Mouse (Mus musculus) cerebellum, postnatal 25 days (tissue): ENCODE results near the gene Fbxl15.

ENCODE experiments used
- DNase-seq, 2 experiments: peaks; one replicate each; pipeline ENCODE4 v3.0.0; 2021; ENCODE audit warnings: mixed read lengths in 2 of 2

The Fbxl15 gene

GRCm38 (mm10) chr19:46308706-46309435 is 19.1 kb upstream of the Fbxl15 start:
- peak; percentile 92 to 96 for DNase-seq

GRCm38 (mm10) chr19:46309651-46310305 is 18.2 kb upstream of the Fbxl15 start:
- DNase-seq = peak; percentile 23 to 33

DNA sequence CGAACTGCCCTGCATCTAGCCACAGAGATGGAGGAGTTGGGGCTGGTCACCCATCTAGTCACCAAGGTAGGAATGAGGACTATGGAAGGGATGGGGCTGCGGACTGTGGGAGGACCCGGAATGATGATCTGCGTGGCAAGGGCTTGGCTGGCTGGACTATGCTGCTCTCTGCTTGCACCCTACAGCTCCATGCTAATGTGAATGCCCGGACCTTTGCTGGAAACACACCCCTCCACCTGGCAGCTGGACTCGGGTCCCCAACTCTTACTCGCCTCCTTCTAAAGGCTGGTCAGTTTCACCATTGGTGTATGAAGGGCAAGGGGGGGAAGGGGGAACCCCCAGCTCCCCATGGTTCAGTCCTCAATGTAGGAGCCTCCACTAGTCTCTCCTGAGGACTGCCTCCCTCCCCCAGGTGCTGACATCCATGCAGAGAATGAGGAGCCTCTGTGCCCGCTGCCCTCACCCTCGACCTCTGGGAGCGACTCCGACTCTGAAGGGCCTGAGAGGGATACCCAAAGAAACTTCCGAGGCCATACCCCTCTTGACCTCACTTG is 17.6 kb upstream of the Fbxl15 start:
- DNase-seq = peak; percentile 11 to 22

- peak; percentile 6 to 7 for DNase-seq
These were observed 16.6 kb upstream of the Fbxl15 start for GRCm38 (mm10) chr19:46311341-46311740.

GRCm38 (mm10) chr19:46312566-46312965 is 15.4 kb upstream of the Fbxl15 start:
- DNase-seq = peak; percentile 6 to 17

- peak in 1 of 2 experiments; percentile 3 for DNase-seq
These were observed 14.9 kb upstream of the Fbxl15 start for GRCm38 (mm10) chr19:46313116-46313515.

DNA sequence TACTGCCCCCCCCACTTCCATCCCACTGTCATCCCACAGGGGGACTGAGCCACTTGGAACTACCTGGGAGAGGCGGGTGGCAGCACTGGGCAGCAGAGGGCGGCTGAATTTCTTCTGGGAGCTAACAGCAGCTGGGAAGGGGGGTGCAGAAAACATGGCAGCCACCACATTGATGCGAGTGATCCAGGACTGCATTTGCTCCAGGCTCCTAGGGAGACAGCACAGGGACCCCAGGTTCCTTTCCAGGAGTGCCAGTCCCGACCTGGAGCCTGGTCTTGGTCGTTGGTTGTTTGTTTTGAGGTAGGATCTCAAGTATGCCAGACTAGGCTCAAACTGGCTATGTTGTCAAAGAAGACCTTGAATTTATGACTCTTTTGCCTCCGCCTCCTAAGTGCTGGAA is 14.4 kb upstream of the Fbxl15 start:
- peak in 1 of 2 experiments; percentile 5 for DNase-seq

DNA sequence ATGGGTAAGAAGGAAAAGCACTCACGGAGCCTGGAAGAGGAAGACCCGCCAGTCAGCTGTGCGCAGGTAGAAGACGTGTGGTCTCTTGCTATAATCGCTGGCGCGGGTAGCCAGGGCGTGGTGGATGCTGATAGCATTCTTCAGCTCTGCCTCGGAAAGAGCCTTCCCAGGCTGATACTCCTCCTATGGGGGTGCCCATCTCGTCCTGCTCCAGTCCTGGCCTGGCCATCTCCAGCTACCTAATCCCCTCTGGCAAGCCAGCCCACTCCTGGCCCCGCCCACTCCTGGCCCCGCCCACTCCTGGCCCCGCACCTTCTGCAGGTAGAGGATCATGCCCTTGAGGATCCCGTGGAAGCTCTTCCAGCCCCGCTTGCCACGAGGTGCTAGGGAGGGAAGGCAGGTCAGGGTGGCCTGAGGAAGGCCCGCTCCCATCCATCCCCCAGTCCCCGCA is 13.8 kb upstream of the Fbxl15 start:
- DNase-seq = peak; percentile 21 to 59

DNA sequence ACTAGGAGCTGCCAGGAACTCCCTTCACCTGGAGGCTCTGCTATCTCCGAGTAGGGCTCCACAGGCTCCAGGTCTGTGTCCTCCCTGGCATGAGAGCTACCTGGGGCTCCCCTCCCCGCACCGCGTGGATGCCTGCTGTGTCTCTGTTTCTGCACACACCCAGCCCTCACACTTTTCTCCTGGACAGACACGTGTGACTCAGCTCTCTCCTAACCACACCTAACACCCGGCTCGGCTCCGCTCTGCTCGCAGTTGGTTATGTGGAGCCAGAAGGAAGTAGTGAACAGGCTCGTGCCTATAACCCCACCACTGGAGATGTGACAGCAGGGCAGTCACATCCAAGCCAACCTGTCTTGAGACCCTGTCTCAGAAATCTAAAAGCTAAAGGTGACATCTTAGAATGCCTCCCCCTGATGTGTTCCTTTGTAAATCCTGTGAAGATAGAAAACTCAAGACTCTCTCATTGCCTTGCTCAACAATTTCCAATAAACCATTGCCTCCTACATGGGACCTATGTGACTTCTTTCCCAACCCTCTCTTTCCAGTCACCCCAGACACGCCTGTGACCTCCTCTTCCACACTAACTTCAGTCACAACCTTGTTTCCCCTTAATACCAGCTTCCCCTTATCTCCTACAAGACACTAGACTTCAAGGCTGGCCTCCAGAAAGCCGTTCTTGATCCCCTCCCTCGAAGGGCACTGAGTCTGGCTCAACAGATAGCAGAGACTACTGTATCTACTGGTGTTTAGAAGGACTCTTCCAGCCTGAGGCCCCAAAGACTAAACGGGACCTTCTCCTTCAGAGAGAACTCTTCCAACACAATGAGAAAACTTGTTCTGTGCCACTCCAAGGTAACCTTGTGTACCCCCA is 12.9 kb upstream of the Fbxl15 start:
- peak; percentile 5 to 7 for DNase-seq

- peak; percentile 5 for DNase-seq
These were observed 12.0 kb upstream of the Fbxl15 start for GRCm38 (mm10) chr19:46315752-46316610.

DNA sequence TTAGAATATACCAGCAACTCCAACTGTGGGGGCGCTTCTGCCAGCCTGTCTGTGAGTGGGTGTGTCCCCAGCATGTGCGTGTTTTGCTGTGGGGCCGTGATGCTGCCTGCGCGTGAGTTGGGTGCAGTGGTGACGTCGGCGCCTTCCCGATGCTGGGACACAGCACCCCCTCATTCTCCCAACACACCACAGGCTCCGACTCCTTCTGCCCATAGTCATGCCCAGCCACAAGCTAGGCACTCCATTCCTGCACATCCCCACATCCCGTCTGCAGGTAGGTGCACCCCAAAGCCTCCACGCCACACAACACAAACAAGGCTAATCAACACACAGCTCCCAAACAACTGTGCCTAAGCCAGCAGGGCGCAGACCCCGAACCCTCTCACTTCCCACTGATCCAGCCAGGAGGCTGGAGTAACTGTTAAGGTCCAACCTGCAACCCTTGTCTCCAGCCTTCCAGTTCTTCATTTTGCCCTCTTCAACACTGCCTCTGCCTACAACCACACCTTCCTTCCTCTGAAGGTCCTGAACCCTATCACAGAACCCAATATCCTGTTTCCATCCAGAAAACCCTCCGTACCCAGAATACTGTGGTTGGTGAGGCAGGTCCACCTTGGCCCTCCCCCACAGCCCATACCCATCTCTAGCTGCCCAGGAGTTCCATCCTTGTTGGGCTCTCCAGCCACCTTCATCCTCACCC is 11.0 kb upstream of the Fbxl15 start:
- peak; percentile 13 to 28 for DNase-seq

DNA sequence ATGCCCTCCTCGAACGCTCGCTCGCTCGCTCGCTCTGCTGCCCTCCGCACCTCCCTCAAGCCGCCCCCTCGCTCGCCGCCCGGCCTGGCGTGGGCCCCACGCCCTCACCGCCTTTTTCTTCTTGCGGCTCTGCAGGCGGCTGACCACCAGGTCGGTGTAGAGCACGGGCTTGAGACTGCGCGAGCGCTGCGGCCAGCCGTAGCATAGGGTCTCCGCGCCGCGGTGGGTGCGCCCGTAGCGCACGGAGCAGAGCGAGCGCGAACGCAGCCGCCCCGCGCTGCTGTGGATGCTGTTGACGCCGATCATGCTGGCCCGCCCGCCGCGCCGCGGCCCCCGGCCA is 10.5 kb upstream of the Fbxl15 start:
- peak; percentile 31 to 49 for DNase-seq

GRCm38 (mm10) chr19:46318031-46318471 is 9.9 kb upstream of the Fbxl15 start:
- peak; percentile 57 to 64 for DNase-seq

- peak; percentile 70 to 82 for DNase-seq
These were observed 9.2 kb upstream of the Fbxl15 start for GRCm38 (mm10) chr19:46318586-46319378.

DNA sequence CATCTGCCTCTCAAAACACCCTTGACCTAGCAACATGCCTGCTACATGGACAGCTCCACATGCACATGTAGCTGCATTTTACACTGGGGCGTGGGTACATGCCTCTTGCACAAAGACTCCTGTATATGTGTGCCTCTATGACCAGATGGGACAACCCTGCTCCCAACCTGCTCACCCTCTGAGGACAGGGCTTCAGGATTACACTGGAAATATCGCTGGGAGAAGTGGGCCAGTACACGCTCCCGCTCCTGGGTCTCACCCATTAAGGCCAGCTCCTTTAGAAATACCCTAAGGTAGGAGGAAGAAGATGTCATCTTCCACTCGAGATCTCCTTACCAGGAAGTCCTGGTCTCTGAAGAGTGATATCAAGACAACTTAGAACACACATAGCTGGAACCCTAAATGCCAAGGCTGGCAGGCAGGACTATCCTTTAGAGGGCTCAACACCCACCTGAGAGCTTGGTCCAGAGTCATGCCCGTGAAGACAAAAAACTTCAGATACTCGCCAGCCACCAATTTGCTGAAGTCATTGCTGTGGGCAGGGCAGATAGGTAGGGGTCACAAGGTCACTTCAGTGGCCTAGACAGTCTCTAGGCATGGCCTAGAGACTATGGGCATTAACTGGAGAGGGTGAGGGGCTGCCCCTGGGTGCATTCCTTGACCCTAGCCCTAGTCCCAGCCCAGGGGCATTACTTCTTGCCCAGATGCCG is 7.8 kb upstream of the Fbxl15 start:
- peak; percentile 23 to 34 for DNase-seq

DNA sequence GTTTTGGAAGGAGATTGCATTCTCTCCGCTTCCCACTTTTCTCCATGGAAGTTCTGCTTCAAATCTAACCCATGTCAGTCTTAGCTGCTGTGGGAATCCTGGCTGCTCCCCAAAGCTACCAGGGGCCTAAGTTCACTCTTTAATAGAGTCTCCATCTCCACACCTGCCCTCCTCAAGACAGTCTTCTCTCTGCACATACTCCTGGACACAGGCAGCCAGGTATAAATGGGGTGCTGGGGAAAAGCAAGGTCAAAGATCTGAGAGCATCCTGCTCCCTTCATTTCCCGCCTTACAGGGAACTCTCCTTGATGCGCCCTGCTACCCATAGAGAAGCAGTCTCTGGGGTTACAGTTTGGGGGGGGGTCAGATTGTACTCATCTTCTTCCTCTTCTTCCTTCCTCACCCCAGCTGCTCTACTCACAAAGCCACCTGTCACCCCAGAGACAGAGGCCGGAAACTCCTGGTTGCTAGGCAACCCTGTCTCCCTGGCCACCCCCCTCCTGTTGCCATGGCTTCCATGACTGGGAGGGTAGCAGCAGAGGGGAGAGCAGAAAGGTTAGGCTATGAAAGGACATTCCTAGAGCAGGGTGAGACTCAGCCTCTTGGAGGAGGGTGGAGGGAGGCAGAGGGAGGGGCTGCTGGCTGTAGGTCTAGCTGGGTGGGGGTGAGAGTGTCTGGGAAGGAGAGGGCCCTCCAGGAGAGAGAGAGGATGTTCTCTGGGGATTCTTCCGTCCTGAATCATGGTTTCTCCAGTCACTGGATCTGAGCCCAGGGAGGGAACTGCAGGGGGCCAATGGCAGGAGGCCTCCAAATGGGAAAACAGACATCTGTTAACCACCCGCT is 6.7 kb upstream of the Fbxl15 start:
- DNase-seq = peak; percentile 86 to 87

- peak; percentile 50 to 55 for DNase-seq
These were observed 5.6 kb upstream of the Fbxl15 start for GRCm38 (mm10) chr19:46322144-46322995.
